Mouse (Mus musculus): ENCODE results near the gene Camk1d.

DNA sequence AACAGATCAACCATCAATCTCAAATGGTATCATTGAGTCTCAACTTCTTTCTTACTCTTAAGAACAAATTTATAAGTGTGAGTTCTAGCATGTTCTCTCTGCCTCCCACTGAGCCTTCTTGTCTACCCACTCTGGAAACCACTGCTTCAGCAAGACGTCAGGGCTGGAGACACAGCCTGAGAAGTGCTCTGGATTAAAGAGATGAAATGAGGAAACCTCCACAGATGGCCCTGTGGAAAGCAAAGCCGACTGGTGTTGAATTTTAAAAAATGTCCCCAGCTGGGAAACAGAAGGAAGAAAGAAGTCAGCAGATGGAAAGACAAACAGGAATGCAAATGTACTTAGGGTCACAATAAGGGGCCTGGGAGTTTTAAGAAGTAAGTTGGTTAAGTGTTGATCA is 180.4 kb downstream of the Camk1d start:
- TF ChIP-seq FLI1 (IDR thresholded peaks at IDR 0.05; ENCODE audit: low read length) (no peak), GATA1 (IDR thresholded peaks at IDR 0.05; ENCODE audit: borderline replicate concordance, low read length) (no peak)
